Mouse (Mus musculus) lung, adult 2 months (tissue): ENCODE measurements around the gene Cdkl3.

Experiments used
- CTCF ChIP-seq: fragments of 200-500 bp; IDR thresholded peaks from 2 replicates; pipeline ENCODE4 v1.5.1; 2011; ENCODE audit warnings: mild to moderate bottlenecking, low read length, control low read depth; ENCODE audit not compliant: insufficient read depth
- POLR2A ChIP-seq: fragments of 200-500 bp; IDR thresholded peaks from 2 replicates; pipeline ENCODE4 v1.6.1; 2011; ENCODE audit warnings: low read depth, mild to moderate bottlenecking, control low read depth, low read length, borderline replicate concordance; ENCODE audit errors: extremely low read depth

GRCm38 (mm10) chr11:51959511-51959910, 44.5 kb upstream of the Cdkl3 start:
- TF ChIP-seq POLR2A: no peak
- no peak for TF ChIP-seq CTCF
